Mouse (Mus musculus): ENCODE measurements around the gene Fam71e2. TPM values are rescaled to one million over a fixed set of nuclear protein-coding genes. Genes with fewer than 3 reads are reported as not detected.
"Not testable (repeated sequence)": the region's sequence is repeated elsewhere in the genome, so short reads cannot be mapped to it uniquely, and the experiment has no call there.

Fam71e2 gene
- polyA plus RNA-seq, 1 experiment from 2014 or later, result not detected

DNA sequence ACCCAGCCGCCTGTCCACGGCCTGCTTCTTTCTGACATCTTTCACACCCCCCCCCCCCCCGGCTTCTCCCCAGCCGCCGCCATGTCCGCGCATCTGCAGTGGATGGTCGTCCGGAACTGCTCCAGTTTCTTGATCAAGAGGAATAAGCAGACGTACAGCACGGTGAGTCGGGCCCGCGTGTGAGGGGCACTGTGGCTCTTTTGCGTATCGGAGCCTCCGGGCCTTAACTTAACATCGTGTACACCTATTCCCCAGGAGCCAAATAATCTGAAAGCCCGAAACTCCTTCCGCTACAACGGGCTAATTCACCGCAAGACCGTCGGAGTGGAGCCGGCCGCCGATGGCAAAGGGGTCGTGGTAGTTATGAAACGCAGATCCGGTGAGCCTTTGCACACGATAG lies 22.1 kb upstream of the Fam71e2 start:
- H3K4me1 ChIP-seq (replicated peaks), result peaks cover 13% of the 10 kb centered on the region
- H3K36me3 ChIP-seq, result peaks cover 43% of the 10 kb centered on the region
- WGBS, result under 1% methylated on average over 31 of the region's 31 CpGs
- H3K9me3 ChIP-seq; ATAC-seq (ENCODE audit: insufficient number of reproducible peaks, insufficient read depth, low FRiP score, low TSS enrichment, low read depth): not testable (repeated sequence)
- peak overlapping the region; percentile 91 for H3K9ac ChIP-seq (replicated peaks)
- H3K27me3 ChIP-seq, result peaks cover 16% of the 10 kb centered on the region
- peak overlapping the region; percentile 77 for H3K4me3 ChIP-seq (replicated peaks)
- peak overlapping the region; percentile 93 for H3K27ac ChIP-seq
- H3K4me2 ChIP-seq, result peak overlapping the region; percentile 91

GRCm38 (mm10) chr7:4792278-4793212 lies 21.4 kb upstream of the Fam71e2 start, which contains the start of gene Rpl28:
Rpl28 (plus strand) TSS chr7:4792874.
- WGBS, result 2% methylated on average over 54 of the region's 54 CpGs

GRCm38 (mm10) chr7:4789436-4789935 lies 18.4 kb upstream of the Fam71e2 start, which contains the start of gene Tmem238:
Tmem238 (minus strand) TSS chr7:4789656.
- Histone ChIP-seq H3K27me3 (peaks cover 20% of the 10 kb centered on the region), H3K27ac (peak within 1 kb of the TSS; percentile 35; the same call in 1 of the 2 replicates), H3K36me3 (peaks cover 9% of the 10 kb centered on the region), H3K9me3 (no peaks in the 10 kb centered on the region), H3K9ac (replicated peaks) (peak within 1 kb of the TSS; percentile 84), H3K4me2 (peak within 1 kb of the TSS; percentile 86), H3K4me3 (replicated peaks) (peak within 1 kb of the TSS; percentile 57), H3K4me1 (replicated peaks) (peaks cover 12% of the 10 kb centered on the region)
- WGBS, result 9% methylated on average over 35 of the region's 40 CpGs
- no peak for ATAC-seq (ENCODE audit: insufficient number of reproducible peaks, insufficient read depth, low FRiP score, low TSS enrichment, low read depth)

More at GRCm38 (mm10) chr7:4792278-4793212, 21.4 kb upstream of the Fam71e2 start, which contains the start of gene Rpl28:
- Histone ChIP-seq H3K4me1 (replicated peaks) (peaks cover 15% of the 10 kb centered on the region), H3K27ac (peak within 1 kb of the TSS; percentile 93), H3K4me3 (replicated peaks) (peak within 1 kb of the TSS; percentile 77), H3K36me3 (peaks cover 38% of the 10 kb centered on the region), H3K9ac (replicated peaks) (peak within 1 kb of the TSS; percentile 91), H3K4me2 (peak within 1 kb of the TSS; percentile 91), H3K9me3 (no peaks in the 10 kb centered on the region), H3K27me3 (peaks cover 20% of the 10 kb centered on the region)
- peak; percentile 85 for ATAC-seq (ENCODE audit: insufficient number of reproducible peaks, insufficient read depth, low FRiP score, low TSS enrichment, low read depth)

GRCm38 (mm10) chr7:4788499-4789435 lies 17.7 kb upstream of the Fam71e2 start:
- peak overlapping the region; percentile 35; the same call in 1 of the 2 replicates for H3K27ac ChIP-seq
- peaks cover 20% of the 10 kb centered on the region for H3K27me3 ChIP-seq
- no peaks in the 10 kb centered on the region for H3K9me3 ChIP-seq
- WGBS, result 3% methylated on average over 64 of the region's 64 CpGs
- peak overlapping the region; percentile 86 for H3K4me2 ChIP-seq
- peaks cover 5% of the 10 kb centered on the region for H3K4me1 ChIP-seq (replicated peaks)
- H3K9ac ChIP-seq (replicated peaks), result peak overlapping the region; percentile 84
- peaks cover 2% of the 10 kb centered on the region for H3K36me3 ChIP-seq
- H3K4me3 ChIP-seq (replicated peaks), result peak overlapping the region; percentile 57
- no peak for ATAC-seq (ENCODE audit: insufficient number of reproducible peaks, insufficient read depth, low FRiP score, low TSS enrichment, low read depth)

- Histone ChIP-seq H3K4me1 (replicated peaks) (peaks cover 11% of the 10 kb centered on the region), H3K27ac (no peak overlapping the region), H3K36me3 (no peaks in the 10 kb centered on the region), H3K9ac (replicated peaks) (0 out of 2 replicates have a peak overlapping the region, but pooled peaks have one; percentile 4), H3K4me3 (replicated peaks) (no peak overlapping the region), H3K27me3 (peaks cover 39% of the 10 kb centered on the region), H3K9me3 (no peaks in the 10 kb centered on the region), H3K4me2 (no peak overlapping the region)
- ATAC-seq (ENCODE audit: insufficient number of reproducible peaks, insufficient read depth, low FRiP score, low TSS enrichment, low read depth), result no peak
- WGBS, result 85% methylated on average over 14 of the region's 14 CpGs
Observed at GRCm38 (mm10) chr7:4783667-4784268, 12.7 kb upstream of the Fam71e2 start.

GRCm38 (mm10) chr7:4782759-4783158 lies 11.7 kb upstream of the Fam71e2 start, which contains the start of the genes Il11 and Tmem190:
Il11 (minus strand) TSS chr7:4782859.
Tmem190 (plus strand) TSS chr7:4782937.
- H3K4me2 ChIP-seq, result no peak within 1 kb of the TSS
- H3K9ac ChIP-seq (replicated peaks), result 0 out of 2 replicates have a peak within 1 kb of the TSS, but pooled peaks have one; percentile 4
- WGBS, result 94% methylated on average over 2 of the region's 2 CpGs
- H3K27ac ChIP-seq, result no peak within 1 kb of the TSS
- ATAC-seq (ENCODE audit: insufficient number of reproducible peaks, insufficient read depth, low FRiP score, low TSS enrichment, low read depth), result no peak
- H3K27me3 ChIP-seq, result peaks cover 45% of the 10 kb centered on the region
- H3K4me3 ChIP-seq (replicated peaks), result no peak within 1 kb of the TSS
- H3K4me1 ChIP-seq (replicated peaks), result peaks cover 13% of the 10 kb centered on the region
- no peaks in the 10 kb centered on the region for H3K36me3 ChIP-seq
- H3K9me3 ChIP-seq, result no peaks in the 10 kb centered on the region

DNA sequence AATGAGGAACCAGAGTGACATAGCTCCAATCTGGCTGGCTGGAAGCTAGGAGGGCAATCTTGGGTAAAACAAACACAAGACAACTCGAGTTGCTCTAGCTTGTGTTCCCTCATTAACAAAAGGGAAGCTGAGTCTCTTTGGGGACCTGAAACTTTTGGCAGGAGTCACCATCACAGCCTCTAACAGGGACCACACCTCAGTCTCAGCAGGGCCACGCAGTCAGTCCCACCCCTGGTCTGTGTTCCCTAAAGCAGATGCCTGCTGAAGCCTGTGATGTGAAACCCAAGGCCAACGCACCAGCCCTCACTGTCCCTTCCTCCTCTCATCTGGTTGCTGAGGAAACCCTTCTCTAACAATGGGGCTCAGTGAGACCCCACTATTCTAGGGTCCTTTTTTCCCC lies 11.0 kb upstream of the Fam71e2 start:
- WGBS, result 45% methylated on average over 3 of the region's 3 CpGs
- Histone ChIP-seq H3K9ac (replicated peaks) (no peak overlapping the region), H3K4me1 (replicated peaks) (peaks cover 20% of the 10 kb centered on the region), H3K9me3 (no peaks in the 10 kb centered on the region), H3K36me3 (no peaks in the 10 kb centered on the region), H3K27ac (no peak overlapping the region), H3K4me2 (no peak overlapping the region), H3K4me3 (replicated peaks) (no peak overlapping the region), H3K27me3 (peaks cover 49% of the 10 kb centered on the region)
- no peak for ATAC-seq (ENCODE audit: insufficient number of reproducible peaks, insufficient read depth, low FRiP score, low TSS enrichment, low read depth)

DNA sequence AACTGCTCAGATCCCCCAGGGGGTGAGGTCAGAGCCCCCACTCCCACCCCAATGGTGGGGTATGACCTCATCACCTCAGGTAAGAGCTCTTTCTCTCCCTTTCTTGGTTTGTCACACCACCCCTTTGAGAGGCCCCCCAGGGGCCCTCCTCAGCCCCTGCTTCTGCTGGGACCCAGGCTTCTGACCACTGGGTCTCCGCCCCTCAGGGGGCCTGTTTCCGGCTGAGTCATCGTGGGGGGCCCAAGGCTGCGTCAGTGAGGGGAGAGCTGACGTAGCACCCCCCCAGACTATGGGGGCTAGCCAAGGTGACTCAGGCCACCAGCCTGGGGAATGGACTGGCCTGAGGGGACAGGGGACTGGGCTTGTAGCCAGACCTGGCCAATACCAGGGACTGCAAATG lies 8.8 kb upstream of the Fam71e2 start:
- H3K9ac ChIP-seq (replicated peaks), result no peak overlapping the region; the same call in 1 of the 2 replicates
- WGBS, result 46% methylated on average over 5 of the region's 5 CpGs
- H3K27ac ChIP-seq, result no peak overlapping the region
- no peak overlapping the region for H3K4me2 ChIP-seq
- H3K4me3 ChIP-seq (replicated peaks), result no peak overlapping the region
- H3K9me3 ChIP-seq, result no peaks in the 10 kb centered on the region
- ATAC-seq (ENCODE audit: insufficient number of reproducible peaks, insufficient read depth, low FRiP score, low TSS enrichment, low read depth), result no peak
- no peaks in the 10 kb centered on the region for H3K36me3 ChIP-seq
- peaks cover 71% of the 10 kb centered on the region for H3K27me3 ChIP-seq
- H3K4me1 ChIP-seq (replicated peaks), result peaks cover 24% of the 10 kb centered on the region

DNA sequence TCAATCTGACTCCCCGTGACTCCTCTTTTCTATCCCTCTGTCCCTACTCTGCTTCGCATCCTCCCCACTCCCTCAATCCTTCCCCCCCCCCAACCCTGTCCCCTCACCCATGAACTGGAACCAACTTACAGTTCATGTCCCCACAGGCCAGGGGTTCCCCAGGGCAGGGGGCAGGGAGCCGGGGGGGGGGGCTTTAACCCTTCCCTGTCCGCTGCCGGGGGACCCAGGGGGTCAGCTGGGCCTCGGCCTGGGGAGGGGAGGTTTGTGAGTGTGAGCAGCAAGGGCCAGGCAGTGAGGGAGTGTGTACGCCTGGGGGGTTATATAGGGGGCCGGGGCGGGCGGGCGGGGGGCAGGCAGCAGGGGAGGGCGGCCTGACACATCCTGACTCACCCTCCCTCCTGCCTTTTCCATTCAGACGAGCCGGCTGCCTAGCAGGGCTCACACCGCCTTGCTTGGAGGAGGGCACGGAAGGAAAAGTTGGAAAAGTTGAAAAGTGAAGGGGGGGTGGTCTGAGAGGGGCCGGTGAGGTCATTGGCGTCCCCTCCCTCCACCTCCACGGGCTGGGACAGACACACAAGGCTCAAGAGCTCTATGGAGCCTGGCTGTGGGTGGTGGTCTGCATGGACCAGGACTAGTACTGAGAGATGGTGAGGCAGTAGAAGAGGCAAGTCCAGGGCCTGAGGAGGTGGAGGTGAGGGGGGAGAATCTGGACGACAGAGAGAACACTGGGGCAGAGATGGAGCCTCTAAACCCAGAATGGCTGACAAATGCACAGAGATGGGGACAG lies 6.9 kb upstream of the Fam71e2 start:
- Histone ChIP-seq H3K4me2 (peak overlapping the region; percentile 54), H3K36me3 (no peaks in the 10 kb centered on the region), H3K9ac (replicated peaks) (peak overlapping the region; percentile 19; the same call in 1 of the 2 replicates), H3K27ac (no peak overlapping the region), H3K4me3 (replicated peaks) (peak overlapping the region; percentile 34; the same call in 1 of the 2 replicates), H3K27me3 (peaks cover 79% of the 10 kb centered on the region), H3K9me3 (no peaks in the 10 kb centered on the region), H3K4me1 (replicated peaks) (peaks cover 24% of the 10 kb centered on the region)
- WGBS, result 5% methylated on average over 14 of the region's 20 CpGs
- 0 out of 2 replicates have a peak, but pooled peaks have one; percentile 13 for ATAC-seq (ENCODE audit: insufficient number of reproducible peaks, insufficient read depth, low FRiP score, low TSS enrichment, low read depth)
